Mouse (Mus musculus) fat pad, adult 2 months (tissue): ENCODE measurements around the gene Rpusd2.

ENCODE experiments used
- DNase-seq: peaks from one replicate; pipeline ENCODE4 v3.0.0-alpha.2; 2011; ENCODE audit warnings: low read depth, low spot score; ENCODE audit errors: extremely low read depth

The Rpusd2 gene

DNA sequence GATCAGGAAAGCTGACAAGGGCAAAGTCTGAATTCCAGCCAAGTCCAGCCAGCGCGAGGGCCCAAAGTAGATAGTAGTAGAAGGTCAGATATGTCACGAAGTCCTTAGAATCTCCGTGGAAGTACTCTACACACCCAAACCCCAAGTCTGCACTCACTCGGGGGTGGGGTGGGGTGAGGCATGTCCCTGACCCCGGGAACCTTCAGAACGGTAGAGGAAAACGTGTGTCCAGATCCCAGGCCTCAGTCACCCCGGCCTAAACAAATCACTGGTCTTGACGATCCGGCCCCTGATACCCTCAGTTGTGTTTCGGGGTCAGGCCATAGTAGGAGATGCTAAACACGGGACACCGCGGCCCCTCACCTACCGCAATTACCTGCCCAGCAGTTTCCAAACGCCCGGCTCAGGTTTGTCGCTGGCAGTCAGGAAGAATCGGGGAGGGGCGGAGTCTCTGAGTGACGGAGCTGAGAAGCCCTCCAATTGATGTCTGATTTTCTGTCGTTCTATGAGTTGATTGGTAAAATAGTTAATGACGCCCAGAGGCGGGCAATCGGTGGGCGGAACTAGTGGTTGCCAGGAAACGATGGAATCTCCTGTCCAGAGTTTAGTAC, 5.5 kb upstream of the Rpusd2 start, which contains the start of gene Ccdc32:
Gene Ccdc32 (minus strand): TSS at position 453 of the 611 bp plus-strand sequence.
- DNase-seq: peak; percentile 58

DNA sequence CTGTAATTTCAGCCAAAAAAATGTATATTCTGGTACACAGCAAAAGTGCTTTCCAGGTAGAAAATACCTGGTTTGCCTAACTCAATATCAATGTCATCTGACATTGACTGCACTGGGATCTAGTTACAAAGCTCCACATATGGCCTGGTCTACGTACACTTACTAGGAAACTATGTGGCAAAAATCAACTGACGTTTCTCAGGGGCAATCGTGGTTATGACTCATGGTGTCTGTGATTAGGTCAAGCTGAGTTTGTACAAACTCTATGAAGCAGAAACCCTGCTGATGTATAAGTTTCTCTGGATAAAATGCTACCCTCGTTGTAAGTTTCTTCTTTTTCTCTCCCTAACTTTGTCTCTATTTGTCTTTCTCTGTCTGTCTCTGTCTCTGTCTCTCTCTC, 2.4 kb upstream of the Rpusd2 start:
- DNase-seq: no peak

- no peak for DNase-seq
Measured at GRCm38 (mm10) chr2:119035397-119035745, 781 bp downstream of the Rpusd2 start.

GRCm38 (mm10) chr2:119040882-119041281, 6.3 kb downstream of the Rpusd2 start:
- no peak for DNase-seq

- no peak for DNase-seq
Measured at GRCm38 (mm10) chr2:119045163-119045562, 10.6 kb downstream of the Rpusd2 start.

GRCm38 (mm10) chr2:119046649-119047611, 12.3 kb downstream of the Rpusd2 start, which contains the start of gene Knl1:
Gene Knl1 (plus strand): TSS chr2:119047119.
- DNase-seq: no peak

GRCm38 (mm10) chr2:119047849-119048248, 13.3 kb downstream of the Rpusd2 start:
- no peak for DNase-seq

GRCm38 (mm10) chr2:119050132-119050650, 15.6 kb downstream of the Rpusd2 start:
- no peak for DNase-seq

DNA sequence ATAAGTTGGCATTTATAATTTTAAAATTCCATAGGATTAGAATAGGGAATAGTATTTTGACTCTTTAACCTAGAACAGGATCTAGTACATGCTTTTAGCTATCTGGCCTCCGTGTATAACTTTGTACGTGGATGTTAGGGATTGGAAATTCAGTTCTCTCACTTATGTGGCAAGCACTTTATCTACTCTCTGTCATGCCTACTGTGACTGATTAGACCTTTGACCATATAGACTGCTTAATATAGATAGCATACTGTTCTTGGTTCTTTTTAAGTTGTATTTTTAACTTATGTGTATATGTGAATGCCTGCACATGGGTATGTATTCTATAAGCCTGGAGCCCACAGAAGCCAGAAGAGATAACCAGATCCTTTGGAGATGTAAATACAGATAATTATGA, 25.5 kb downstream of the Rpusd2 start:
- no peak for DNase-seq

DNA sequence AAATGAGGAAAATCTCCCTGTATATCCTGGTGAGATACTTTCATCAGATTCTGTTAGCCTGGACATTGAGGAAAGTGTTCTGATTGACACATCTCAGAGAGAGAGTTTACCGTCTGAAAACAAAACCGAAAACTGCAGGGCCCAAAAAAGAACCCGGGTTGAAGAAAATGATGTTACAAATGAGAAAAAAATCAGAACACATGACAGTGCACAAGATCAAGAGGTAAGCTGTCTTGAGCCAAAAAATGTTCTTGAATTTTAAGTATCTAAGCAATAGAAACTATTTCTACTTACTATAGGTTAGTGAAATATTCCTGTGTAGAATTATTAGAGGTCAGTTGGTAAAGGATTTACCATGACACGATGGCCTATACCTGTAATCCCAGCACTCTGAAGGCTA, 37.8 kb downstream of the Rpusd2 start:
- no peak for DNase-seq

GRCm38 (mm10) chr2:119086156-119086555, 51.6 kb downstream of the Rpusd2 start:
- no peak for DNase-seq
